Mouse (Mus musculus) hindbrain, embryonic 10.5 days (tissue): Measurements from ENCODE around the gene Map7d1. TPM values are rescaled to one million over a fixed set of nuclear protein-coding genes. Genes with fewer than 3 reads are reported as not detected.

ENCODE experiments used
- DNase-seq: peaks from one replicate; pipeline ENCODE4 v3.0.0-alpha.2; 2017; ENCODE audit warnings: low spot score
- H3K27ac ChIP-seq: fragments of 300-500 bp; sonication (generic); 2 replicates; pipeline ENCODE4 v1.5.1; 2016; ENCODE audit warnings: mild to moderate bottlenecking, moderate library complexity
- H3K27me3 ChIP-seq: fragments of 300-500 bp; sonication (generic); 2 replicates; pipeline ENCODE4 v1.6.1; 2016; ENCODE audit warnings: mild to moderate bottlenecking; ENCODE audit not compliant: poor library complexity, insufficient read depth, severe bottlenecking
- H3K36me3 ChIP-seq: fragments of 300-500 bp; sonication (generic); 2 replicates; pipeline ENCODE4 v1.6.1; 2016; ENCODE audit warnings: mild to moderate bottlenecking, moderate library complexity
- H3K4me1 ChIP-seq: fragments of 300-500 bp; sonication (generic); replicated peaks from 2 replicates; pipeline ENCODE4 v1.6.1; 2016; ENCODE audit warnings: mild to moderate bottlenecking
- H3K4me3 ChIP-seq: fragments of 300-500 bp; sonication (generic); 2 replicates; pipeline ENCODE4 v1.5.1; 2016; ENCODE audit warnings: mild to moderate bottlenecking, moderate library complexity
- H3K9me3 ChIP-seq: fragments of 300-500 bp; sonication (generic); 2 replicates; pipeline ENCODE4 v1.6.1; 2016; ENCODE audit warnings: mild to moderate bottlenecking, moderate library complexity
- WGBS: fragments of 180-500 bp; shearing (Covaris S2); methylation state at CpG from one replicate; pipeline ENCODE4 v1.1.7; 2016; 5-methylcytosine and 5-hydroxymethylcytosine counted together
- polyA plus RNA-seq: library from polyadenylated mRNA; unstranded; fragments of >200 nt; fragmentation: Nextera tagmentation; extraction: Ambion mirVana; gene quantifications from 2 replicates; pipeline ENCODE4 v1.2.1, GENCODE M21; 2016

The Map7d1 gene
- polyA plus RNA-seq = 64.8 and 99.0 TPM in 2 replicates

DNA sequence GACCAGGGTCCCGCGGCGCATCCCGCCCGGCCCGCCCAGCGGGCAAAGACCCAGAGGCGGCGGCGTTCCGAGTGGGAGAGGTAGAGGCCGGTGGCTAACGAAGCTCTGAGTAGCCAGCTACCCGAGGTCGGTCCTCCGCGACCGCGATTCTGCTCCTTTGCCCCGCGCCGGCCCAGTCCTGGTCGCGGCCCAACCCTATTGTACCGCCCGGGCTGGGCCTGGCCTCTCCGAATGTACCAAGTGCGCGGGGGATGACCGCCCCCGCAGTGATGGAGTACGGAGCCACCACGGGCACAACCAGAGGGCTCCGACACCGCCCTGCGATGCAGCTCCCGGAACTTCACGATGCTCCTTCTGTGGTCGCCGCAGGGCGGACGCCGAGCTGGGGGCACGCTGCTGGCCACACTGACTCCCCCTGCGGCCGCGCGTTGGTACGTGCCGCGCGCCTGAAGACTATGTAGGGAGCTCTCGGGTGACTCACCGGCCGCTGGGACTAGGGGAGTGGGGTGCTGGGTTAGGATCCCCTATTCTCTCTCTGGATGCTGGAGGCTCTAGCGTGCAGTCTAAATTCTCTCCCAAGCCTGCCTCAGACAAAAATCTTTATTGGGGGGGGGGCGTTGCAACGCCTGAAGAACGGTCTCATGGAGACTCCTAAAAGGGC lies at the start of gene Map7d1:
Gene Map7d1, minus strand, starts transcription at position 213 of the 661 bp plus-strand sequence.
- peak; percentile 90 for DNase-seq
- peaks cover 86% of the 10 kb centered on the region for H3K4me1 ChIP-seq
- H3K36me3 ChIP-seq = peaks cover 23% of the 10 kb centered on the region
- no peaks in the 10 kb centered on the region for H3K9me3 ChIP-seq
- WGBS = under 1% methylated on average over 59 of the region's 59 CpGs
- peak within 1 kb of the TSS; percentile 98 for H3K4me3 ChIP-seq
- H3K27me3 ChIP-seq = no peaks in the 10 kb centered on the region
- peak within 1 kb of the TSS; percentile 99 for H3K27ac ChIP-seq

DNA sequence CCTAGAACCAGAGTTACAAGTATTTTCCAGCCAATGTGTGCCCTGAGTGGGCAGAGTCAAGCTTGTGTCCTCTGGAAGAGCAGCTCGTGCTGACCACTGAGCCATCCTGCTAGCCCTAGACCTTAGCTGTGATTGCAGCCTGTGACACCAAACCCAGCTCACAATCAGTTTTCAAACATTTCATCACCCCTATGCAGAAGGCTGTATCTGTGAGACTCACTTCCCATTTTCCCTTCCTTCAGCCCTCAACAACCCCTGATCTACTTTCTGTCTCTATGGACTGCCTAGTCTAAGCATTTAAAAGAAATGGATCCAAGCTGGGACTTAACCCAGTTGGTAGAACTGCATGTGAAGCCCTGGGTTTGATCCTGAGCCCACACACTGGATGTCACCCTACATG lies 49.3 kb upstream of the Map7d1 start:
- H3K36me3 ChIP-seq = no peaks in the 10 kb centered on the region
- H3K27me3 ChIP-seq = peaks cover 53% of the 10 kb centered on the region
- no peak overlapping the region for H3K4me3 ChIP-seq
- H3K9me3 ChIP-seq = peaks cover 5% of the 10 kb centered on the region
- no peak overlapping the region for H3K27ac ChIP-seq
- H3K4me1 ChIP-seq = peaks cover 32% of the 10 kb centered on the region
- 92% methylated on average over 1 of the region's 1 CpGs for WGBS
- DNase-seq = no peak

DNA sequence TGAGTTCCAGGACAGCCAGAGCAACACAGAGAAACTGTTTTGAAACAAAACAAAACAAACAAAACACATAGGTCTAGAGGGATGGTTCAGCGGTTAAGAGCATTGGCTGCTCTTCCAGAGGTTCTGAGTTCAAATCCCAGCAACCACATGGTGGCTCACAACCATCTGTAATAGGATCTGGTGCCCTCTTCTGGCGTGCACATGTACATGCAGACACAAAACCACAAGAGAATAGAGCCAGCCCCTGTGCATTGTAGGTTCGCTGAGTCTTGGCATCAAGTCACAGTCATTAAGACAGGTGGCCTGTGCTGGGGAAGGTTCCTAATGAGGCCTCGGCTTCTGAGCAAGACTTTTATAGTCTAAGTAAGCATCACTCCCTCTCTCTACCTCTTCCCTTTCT lies 47.7 kb upstream of the Map7d1 start:
- Histone ChIP-seq H3K9me3 (peaks cover 8% of the 10 kb centered on the region), H3K4me1 (peaks cover 24% of the 10 kb centered on the region), H3K27ac (no peak overlapping the region), H3K36me3 (no peaks in the 10 kb centered on the region), H3K4me3 (no peak overlapping the region), H3K27me3 (peaks cover 60% of the 10 kb centered on the region)
- WGBS = 61% methylated on average over 4 of the region's 4 CpGs
- no peak for DNase-seq

DNA sequence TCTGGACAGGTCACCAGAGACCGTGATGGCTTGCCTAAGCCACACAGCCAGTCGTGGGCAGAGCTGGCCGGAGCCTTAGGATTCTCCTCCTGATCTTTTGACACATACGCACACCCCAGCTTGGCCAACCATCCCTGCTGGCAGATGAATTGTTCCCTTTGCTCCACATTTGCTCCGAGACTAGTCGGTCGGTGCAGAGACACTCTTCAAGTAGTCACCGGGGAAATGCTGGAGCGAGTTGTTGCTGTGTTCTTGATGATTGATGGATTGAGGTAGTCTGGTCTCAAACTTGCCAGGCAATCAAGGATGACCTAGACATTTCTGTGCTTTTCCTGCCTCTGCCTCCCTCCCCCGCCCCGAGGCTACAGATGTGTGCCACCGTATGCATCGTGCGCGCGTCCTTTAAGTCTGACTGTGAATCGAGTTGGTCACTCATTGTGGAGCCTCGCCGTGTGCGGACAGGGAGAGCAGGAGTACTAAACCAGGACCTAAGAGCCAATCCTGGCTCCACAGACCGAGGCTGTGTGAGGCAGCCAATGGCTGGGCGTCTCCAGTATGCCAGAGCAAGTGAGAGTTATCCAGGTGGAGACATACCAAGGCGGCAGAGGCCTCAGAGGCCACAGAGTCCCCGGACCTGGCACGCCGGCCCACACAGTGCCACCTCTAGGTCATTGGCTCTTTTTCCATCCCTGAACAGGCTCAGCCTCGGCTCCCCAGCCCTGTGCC lies 45.6 kb upstream of the Map7d1 start:
- H3K27me3 ChIP-seq = peaks cover 78% of the 10 kb centered on the region
- DNase-seq = peak; percentile 49
- H3K4me1 ChIP-seq = peaks cover 31% of the 10 kb centered on the region
- H3K4me3 ChIP-seq = peak overlapping the region; percentile 45
- 0 out of 2 replicates have a peak overlapping the region, but pooled peaks have one; percentile 46 for H3K27ac ChIP-seq
- WGBS = 4% methylated on average over 27 of the region's 27 CpGs
- H3K36me3 ChIP-seq = no peaks in the 10 kb centered on the region
- peaks cover 8% of the 10 kb centered on the region for H3K9me3 ChIP-seq

DNA sequence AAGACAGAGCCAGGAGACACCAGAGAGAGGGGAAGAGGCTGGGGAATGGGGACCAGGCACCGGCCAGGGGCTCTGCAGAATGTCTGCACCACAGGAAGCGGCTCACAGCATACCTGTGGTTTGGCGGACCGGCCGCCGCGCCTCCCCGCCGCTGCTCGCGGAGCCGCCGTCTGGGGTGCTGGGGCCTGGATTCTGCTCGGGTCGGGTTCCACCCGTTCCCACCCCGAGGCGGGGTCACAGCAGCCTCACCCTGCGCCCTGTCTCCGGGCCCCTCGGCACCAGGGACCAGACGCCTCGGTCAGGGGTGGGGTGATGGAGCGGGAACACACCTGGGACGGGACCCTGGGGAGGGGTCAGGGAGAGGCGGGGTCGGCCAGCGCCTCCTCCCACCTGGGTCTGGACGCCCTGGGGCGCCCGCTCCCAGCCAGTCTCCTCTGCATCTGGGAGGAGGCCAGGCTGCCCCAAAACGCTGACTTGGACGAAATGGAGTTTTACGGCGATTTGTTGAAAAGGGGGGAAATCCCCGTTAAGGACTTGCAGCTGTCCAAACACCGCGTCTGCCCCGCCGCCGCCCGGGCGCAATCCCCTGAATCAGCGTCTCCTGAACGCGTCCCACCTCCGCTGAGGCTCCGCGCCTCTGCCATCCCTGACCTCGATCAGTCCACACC lies 44.9 kb upstream of the Map7d1 start:
- DNase-seq = no peak
- H3K4me1 ChIP-seq = peaks cover 38% of the 10 kb centered on the region
- peaks cover 6% of the 10 kb centered on the region for H3K9me3 ChIP-seq
- no peaks in the 10 kb centered on the region for H3K36me3 ChIP-seq
- WGBS = 1% methylated on average over 50 of the region's 50 CpGs
- peaks cover 85% of the 10 kb centered on the region for H3K27me3 ChIP-seq
- H3K4me3 ChIP-seq = peak overlapping the region; percentile 45
- H3K27ac ChIP-seq = peak overlapping the region; percentile 46; the same call in 1 of the 2 replicates

DNA sequence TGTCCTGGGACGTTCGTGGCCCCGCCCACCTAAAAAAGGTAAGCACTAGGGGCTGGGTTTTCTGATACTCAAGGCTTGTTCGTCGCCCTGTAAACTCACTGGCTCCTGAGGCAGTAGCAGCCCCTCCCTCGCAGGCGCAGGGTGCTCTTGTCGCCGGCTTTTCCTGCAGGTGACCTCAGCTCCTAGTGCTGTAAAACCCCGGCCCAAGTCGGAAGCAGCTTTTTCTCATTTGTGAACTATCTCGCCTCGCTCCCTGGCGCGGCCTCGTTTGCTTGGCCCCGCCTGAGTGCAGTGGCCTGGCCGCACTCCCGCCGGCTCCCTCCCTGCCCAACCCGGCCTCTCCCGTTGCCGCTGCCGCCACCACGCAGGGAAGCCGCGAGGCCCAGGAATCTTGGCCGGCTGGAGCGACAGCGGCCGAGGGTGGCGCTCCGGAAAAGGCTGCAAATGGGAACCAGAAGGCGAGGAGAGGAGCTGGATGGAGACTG lies 40.5 kb upstream of the Map7d1 start:
- Histone ChIP-seq H3K27ac (peak overlapping the region; percentile 73), H3K4me3 (peak overlapping the region; percentile 49), H3K9me3 (peaks cover 3% of the 10 kb centered on the region; the same call in 1 of the 2 replicates), H3K36me3 (no peaks in the 10 kb centered on the region), H3K27me3 (peaks cover 75% of the 10 kb centered on the region), H3K4me1 (peaks cover 31% of the 10 kb centered on the region)
- peak; percentile 66 for DNase-seq
- 1% methylated on average over 34 of the region's 34 CpGs for WGBS

DNA sequence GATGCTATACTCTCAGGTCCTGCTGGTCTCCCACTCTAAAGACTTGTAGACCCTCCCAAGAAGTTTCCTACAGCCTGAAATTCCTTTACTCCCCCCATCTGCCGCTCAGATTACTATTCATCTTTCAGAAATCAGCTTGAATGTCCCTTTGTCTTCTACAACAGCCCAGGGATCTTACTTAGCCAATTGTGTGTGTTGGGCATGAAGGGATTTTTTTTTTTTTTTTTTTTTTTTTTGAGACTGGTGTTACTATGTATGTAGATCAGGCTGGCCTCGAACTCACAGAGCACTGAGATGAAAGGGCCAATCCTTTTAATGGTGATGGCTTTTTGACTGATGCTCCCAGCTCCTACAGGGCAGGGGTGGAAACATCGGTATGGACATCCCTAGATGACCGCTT lies 39.8 kb upstream of the Map7d1 start:
- Histone ChIP-seq H3K36me3 (no peaks in the 10 kb centered on the region), H3K27ac (no peak overlapping the region), H3K4me3 (no peak overlapping the region), H3K27me3 (peaks cover 73% of the 10 kb centered on the region), H3K4me1 (peaks cover 30% of the 10 kb centered on the region), H3K9me3 (peaks cover 3% of the 10 kb centered on the region; the same call in 1 of the 2 replicates)
- WGBS = 43% methylated on average over 4 of the region's 4 CpGs
- no peak for DNase-seq

DNA sequence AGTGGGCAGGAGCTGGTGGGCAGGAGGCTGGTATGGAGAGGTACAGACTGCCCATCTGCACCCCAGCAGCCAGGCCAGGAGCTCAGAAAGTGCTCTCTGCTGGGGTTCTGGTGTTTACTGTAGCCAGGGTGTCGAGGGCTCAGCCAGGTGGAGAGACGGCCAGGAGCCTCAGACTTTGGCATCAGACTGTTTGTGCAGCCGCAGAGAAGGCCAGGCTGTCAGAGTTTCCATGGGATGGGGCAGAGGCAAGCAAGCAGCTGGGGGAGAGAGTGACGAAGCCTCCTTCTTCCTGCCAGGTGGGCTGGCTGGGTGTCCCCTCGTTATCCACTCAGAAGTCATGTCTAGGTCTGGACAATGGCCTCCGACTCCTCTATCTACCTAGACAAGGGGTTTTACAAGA lies 39.0 kb upstream of the Map7d1 start:
- peaks cover 24% of the 10 kb centered on the region for H3K4me1 ChIP-seq
- peaks cover 3% of the 10 kb centered on the region; the same call in 1 of the 2 replicates for H3K9me3 ChIP-seq
- no peak overlapping the region for H3K27ac ChIP-seq
- no peaks in the 10 kb centered on the region for H3K36me3 ChIP-seq
- peaks cover 66% of the 10 kb centered on the region for H3K27me3 ChIP-seq
- 72% methylated on average over 6 of the region's 6 CpGs for WGBS
- no peak overlapping the region for H3K4me3 ChIP-seq
- DNase-seq = no peak

DNA sequence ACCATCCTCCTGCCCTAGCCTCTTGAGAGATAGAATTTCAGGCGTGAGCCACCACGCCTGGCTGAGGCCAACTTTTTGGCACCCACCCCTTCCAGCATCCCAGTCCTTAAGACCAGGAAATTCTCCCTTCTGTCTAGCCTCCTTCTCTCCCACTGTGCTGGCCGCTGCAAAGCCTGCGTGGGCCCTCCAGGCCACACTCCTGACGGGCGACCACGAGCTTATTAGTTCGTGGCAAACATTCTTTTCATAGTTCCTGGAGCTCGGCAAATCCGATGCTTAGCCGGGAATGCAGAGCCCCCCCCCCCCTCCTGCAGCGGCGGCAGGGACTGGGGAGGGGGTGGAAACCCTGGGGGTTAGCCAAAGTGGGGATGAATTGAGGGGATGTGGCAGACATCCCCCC lies 35.1 kb upstream of the Map7d1 start:
- no peaks in the 10 kb centered on the region for H3K36me3 ChIP-seq
- H3K27me3 ChIP-seq = peaks cover 66% of the 10 kb centered on the region
- no peak overlapping the region for H3K4me3 ChIP-seq
- 38% methylated on average over 13 of the region's 13 CpGs for WGBS
- H3K27ac ChIP-seq = no peak overlapping the region
- peaks cover 32% of the 10 kb centered on the region for H3K4me1 ChIP-seq
- 0 out of 2 replicates have a peak, but pooled peaks cover 2% of the 10 kb centered on the region for H3K9me3 ChIP-seq
- no peak for DNase-seq

DNA sequence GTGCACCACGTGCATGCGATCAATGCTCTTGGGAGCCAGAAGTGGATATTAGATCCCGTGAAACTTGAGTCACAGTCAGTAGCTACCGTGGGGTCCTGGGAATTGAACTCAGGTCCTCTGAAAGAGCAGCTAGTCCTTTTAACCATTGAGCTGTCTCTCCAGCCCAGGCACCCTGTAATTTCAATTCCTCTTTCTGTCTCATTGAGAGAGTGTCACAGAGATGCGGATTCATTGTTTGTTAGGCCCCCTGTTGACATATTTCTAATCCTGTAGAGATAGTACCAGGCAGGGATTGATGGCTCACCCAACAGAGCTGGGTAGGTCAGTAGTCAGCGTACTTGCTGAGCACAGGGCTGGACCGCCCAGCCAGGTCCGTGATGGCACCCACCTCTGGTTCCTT lies 34.2 kb upstream of the Map7d1 start:
- peaks cover 9% of the 10 kb centered on the region; the same call in 1 of the 2 replicates for H3K9me3 ChIP-seq
- 79% methylated on average over 8 of the region's 8 CpGs for WGBS
- peaks cover 32% of the 10 kb centered on the region for H3K4me1 ChIP-seq
- no peaks in the 10 kb centered on the region for H3K36me3 ChIP-seq
- H3K27ac ChIP-seq = no peak overlapping the region
- H3K27me3 ChIP-seq = peaks cover 66% of the 10 kb centered on the region
- H3K4me3 ChIP-seq = no peak overlapping the region
- no peak for DNase-seq

DNA sequence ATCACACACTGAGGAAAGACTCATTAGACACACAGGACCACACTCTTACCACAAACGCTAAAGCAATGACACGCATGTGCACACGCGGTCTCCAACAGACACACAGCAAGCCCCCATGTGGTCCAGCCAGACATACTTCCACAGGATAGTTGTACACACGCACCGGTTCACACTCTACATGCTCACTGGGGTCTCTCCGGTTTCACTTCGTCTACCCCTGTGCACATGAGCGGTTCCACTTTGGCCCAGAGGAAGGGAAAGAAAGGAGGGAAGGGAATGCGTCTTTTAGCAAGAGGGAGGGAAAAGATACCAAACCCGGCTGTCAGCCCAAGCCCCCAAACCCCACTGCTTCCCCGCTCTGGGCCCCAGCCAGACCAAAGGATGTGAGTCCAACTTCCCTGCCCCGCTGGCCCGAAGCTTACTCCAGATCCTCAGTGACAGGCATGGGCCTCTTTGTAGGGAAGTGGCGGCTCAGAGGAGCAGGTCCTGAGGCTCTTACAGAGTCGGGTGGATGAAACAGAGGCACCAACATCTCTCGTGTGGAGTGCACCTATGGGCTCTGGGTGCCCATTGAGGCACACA lies 32.0 kb upstream of the Map7d1 start:
- no peaks in the 10 kb centered on the region for H3K36me3 ChIP-seq
- H3K27ac ChIP-seq = no peak overlapping the region
- 38% methylated on average over 17 of the region's 17 CpGs for WGBS
- H3K4me3 ChIP-seq = peak overlapping the region; percentile 19; the same call in 1 of the 2 replicates
- peaks cover 32% of the 10 kb centered on the region for H3K4me1 ChIP-seq
- H3K27me3 ChIP-seq = peaks cover 76% of the 10 kb centered on the region
- no peak for DNase-seq
- H3K9me3 ChIP-seq = peaks cover 9% of the 10 kb centered on the region; the same call in 1 of the 2 replicates

DNA sequence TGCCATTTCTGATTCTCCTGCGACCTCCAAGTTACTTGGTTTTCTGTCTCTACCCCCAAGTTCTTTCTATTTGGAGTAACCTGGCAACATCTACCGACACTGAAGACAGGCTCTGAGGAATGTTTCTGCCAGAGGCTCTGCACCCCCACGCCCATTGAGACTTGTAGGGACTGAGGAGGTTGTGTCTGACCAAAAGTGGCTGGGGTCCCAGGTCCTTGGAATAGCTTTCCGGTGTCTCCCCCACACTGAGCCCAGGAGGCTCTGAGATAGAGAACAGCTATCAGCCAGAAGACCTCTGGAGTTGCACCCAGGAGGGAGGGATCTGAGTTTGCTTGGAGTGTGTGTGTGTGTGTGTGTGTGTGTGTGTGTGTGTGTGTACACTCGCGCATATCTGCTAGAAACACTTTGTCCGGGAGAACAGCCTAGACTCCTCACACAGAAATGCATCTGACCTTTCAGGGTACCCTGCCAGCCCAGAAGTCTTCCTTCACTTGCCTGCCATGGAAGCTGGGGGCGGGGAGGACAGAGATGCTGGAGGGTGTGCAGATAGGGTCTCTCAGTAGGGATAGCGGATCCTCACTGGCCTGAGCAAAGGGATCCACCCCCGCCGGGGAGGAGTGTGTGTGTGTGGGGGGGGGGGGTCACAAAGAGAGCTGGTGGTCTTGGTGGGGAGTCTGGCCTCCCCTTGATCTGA lies 31.3 kb upstream of the Map7d1 start:
- no peaks in the 10 kb centered on the region for H3K36me3 ChIP-seq
- peaks cover 9% of the 10 kb centered on the region; the same call in 1 of the 2 replicates for H3K9me3 ChIP-seq
- peak overlapping the region; percentile 50 for H3K4me3 ChIP-seq
- H3K27ac ChIP-seq = no peak overlapping the region
- no peak for DNase-seq
- H3K27me3 ChIP-seq = peaks cover 76% of the 10 kb centered on the region
- 29% methylated on average over 11 of the region's 11 CpGs for WGBS
- H3K4me1 ChIP-seq = peaks cover 32% of the 10 kb centered on the region
